Mouse (Mus musculus): ENCODE data around the gene Shroom4. TPM values are rescaled to one million over a fixed set of nuclear protein-coding genes. Genes with fewer than 3 reads are reported as not detected.
A peak's percentile ranks its signal among the peaks of the same experiment; 100 is the strongest.

Gene Shroom4
- total and polyA plus RNA-seq, 2 experiments: 0.29 to 0.74 TPM

- Histone ChIP-seq H3K4me3 (ENCODE audit: insufficient read depth, low read depth, low read length) (no peak overlapping the region), H3K36me3 (ENCODE audit: control insufficient read depth, insufficient read depth, low read length) (no peaks in the 10 kb centered on the region), H3K79me2 (ENCODE audit: control insufficient read depth, insufficient read depth, low read length) (no peaks in the 10 kb centered on the region), H3K4me1 (ENCODE audit: control insufficient read depth, insufficient read depth, low read length) (no peaks in the 10 kb centered on the region), H3K27me3 (ENCODE audit: control insufficient read depth, insufficient read depth, low read length) (no peaks in the 10 kb centered on the region), H3K9ac (ENCODE audit: low read depth, low read length) (no peak overlapping the region), H3K27ac (replicated peaks; ENCODE audit: insufficient read depth, low read depth, low read length) (no peak overlapping the region; the same call in 1 of the 2 replicates)
- DNase-seq (ENCODE audit: extremely low read depth, low read depth, low spot score): no peak
- 59% methylated on average over 1 of the region's 1 CpGs for WGBS
- TF ChIP-seq POLR2A (IDR thresholded peaks at IDR 0.05; ENCODE audit: extremely low read depth, insufficient read depth, low read length) (no peak), CTCF (IDR thresholded peaks at IDR 0.05; ENCODE audit: low read depth, low read length) (no peak)
These were observed 461 bp upstream of the Shroom4 start for GRCm38 (mm10) chrX:6399193-6399592.

DNA sequence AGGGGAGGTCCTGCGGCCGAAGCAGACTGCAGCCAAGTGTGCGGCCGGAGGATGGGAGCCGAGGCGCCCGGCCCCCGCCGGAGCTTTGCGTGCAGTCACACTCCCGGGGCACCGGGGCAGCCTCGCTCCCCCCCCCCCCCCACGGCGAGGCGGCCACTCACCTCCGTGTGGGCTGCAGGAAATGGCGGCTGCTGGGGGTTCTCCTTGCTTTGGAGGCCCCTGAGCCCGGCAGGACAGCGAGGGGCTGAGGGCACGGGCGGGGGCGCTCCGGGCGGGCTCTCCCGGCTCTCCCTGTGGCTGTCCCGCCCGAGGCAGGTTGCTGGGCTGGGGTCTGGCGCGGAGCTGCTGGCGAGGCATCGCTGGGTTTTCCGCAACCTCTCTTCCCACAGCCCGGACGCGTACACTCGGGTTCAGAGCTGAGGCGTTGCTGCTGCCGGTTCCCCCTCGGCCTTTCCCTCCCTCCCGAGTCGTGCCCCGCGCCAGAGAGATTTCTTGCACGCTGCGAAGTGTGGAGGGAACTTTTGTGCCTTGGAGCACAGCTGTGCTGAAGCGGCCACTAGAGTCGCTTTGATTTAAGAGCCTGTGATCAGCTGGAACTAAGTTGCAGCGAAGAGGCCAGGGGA lies 855 bp downstream of the Shroom4 start:
- Histone ChIP-seq H3K27ac (replicated peaks; ENCODE audit: insufficient read depth, low read depth, low read length) (no peak overlapping the region), H3K4me3 (ENCODE audit: insufficient read depth, low read depth, low read length) (peak overlapping the region; percentile 76), H3K27me3 (ENCODE audit: control insufficient read depth, insufficient read depth, low read length) (no peaks in the 10 kb centered on the region), H3K79me2 (ENCODE audit: control insufficient read depth, insufficient read depth, low read length) (no peaks in the 10 kb centered on the region), H3K36me3 (ENCODE audit: control insufficient read depth, insufficient read depth, low read length) (no peaks in the 10 kb centered on the region), H3K9ac (ENCODE audit: low read depth, low read length) (peak overlapping the region; percentile 70), H3K4me1 (ENCODE audit: control insufficient read depth, insufficient read depth, low read length) (no peaks in the 10 kb centered on the region)
- TF ChIP-seq CTCF (IDR thresholded peaks at IDR 0.05; ENCODE audit: low read depth, low read length) (no peak), POLR2A (IDR thresholded peaks at IDR 0.05; ENCODE audit: extremely low read depth, insufficient read depth, low read length) (no peak)
- DNase-seq (ENCODE audit: extremely low read depth, low read depth, low spot score): no peak
- under 1% methylated on average over 34 of the region's 49 CpGs for WGBS

DNA sequence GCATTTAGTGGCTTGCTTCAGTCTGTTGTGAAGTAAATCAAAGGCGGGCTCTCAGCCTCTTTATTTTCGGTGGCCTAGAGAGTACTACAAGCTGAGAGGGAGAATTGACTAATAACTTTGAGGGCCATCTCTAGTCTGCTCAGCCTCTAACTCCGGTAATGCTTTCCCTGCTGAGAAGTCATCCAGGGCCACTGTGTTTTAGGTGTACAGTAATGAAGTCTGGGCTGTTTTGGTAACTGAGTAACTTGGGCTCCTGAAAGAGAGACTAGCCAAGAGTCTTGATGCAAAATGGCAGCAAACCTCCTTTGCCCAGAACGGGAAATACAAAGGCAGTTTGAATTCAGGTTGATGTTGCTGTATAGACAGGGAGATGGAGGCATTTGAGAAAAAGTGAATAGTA lies 3.3 kb downstream of the Shroom4 start:
- WGBS: 91% methylated on average over 4 of the region's 4 CpGs

DNA sequence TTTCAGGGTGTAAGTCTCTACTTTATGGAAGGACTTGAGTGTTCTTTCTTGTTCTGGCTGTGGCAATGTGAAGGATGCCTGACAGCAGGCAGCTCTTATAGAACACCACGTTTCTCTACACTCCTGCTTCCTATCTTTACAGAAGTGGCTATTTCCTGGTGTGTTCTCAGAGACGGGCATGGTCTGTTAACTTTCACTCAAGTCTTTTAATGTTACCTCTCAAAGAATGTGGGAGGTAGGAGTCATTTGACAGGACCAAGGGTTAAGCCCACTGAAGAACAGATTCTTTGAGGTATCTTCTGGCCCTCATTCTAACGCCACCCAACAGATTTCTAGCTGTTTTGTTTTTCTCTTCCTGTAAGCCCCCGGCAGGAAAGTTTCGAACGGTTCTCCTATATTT lies 9.5 kb downstream of the Shroom4 start:
- H3K79me2 ChIP-seq (ENCODE audit: control insufficient read depth, insufficient read depth, low read length): no peaks in the 10 kb centered on the region
- H3K27ac ChIP-seq (replicated peaks; ENCODE audit: insufficient read depth, low read depth, low read length): no peak overlapping the region
- H3K27me3 ChIP-seq (ENCODE audit: control insufficient read depth, insufficient read depth, low read length): no peaks in the 10 kb centered on the region
- H3K4me1 ChIP-seq (ENCODE audit: control insufficient read depth, insufficient read depth, low read length): no peaks in the 10 kb centered on the region
- no peak overlapping the region for H3K9ac ChIP-seq (ENCODE audit: low read depth, low read length)
- no peak for DNase-seq (ENCODE audit: extremely low read depth, low read depth, low spot score)
- 72% methylated on average over 6 of the region's 6 CpGs for WGBS
- no peak overlapping the region for H3K4me3 ChIP-seq (ENCODE audit: insufficient read depth, low read depth, low read length)
- H3K36me3 ChIP-seq (ENCODE audit: control insufficient read depth, insufficient read depth, low read length): no peaks in the 10 kb centered on the region
- TF ChIP-seq CTCF (IDR thresholded peaks at IDR 0.05; ENCODE audit: low read depth, low read length) (no peak), POLR2A (IDR thresholded peaks at IDR 0.05; ENCODE audit: extremely low read depth, insufficient read depth, low read length) (no peak)

More for the DNA sequence above, 3.3 kb downstream of the Shroom4 start:
- Histone ChIP-seq H3K27ac (replicated peaks; ENCODE audit: insufficient read depth, low read depth, low read length) (no peak overlapping the region), H3K4me1 (ENCODE audit: control insufficient read depth, insufficient read depth, low read length) (no peaks in the 10 kb centered on the region), H3K4me3 (ENCODE audit: insufficient read depth, low read depth, low read length) (no peak overlapping the region), H3K79me2 (ENCODE audit: control insufficient read depth, insufficient read depth, low read length) (no peaks in the 10 kb centered on the region), H3K9ac (ENCODE audit: low read depth, low read length) (no peak overlapping the region), H3K36me3 (ENCODE audit: control insufficient read depth, insufficient read depth, low read length) (no peaks in the 10 kb centered on the region), H3K27me3 (ENCODE audit: control insufficient read depth, insufficient read depth, low read length) (no peaks in the 10 kb centered on the region)
- DNase-seq (ENCODE audit: extremely low read depth, low read depth, low spot score): no peak
- TF ChIP-seq POLR2A (IDR thresholded peaks at IDR 0.05; ENCODE audit: extremely low read depth, insufficient read depth, low read length) (no peak), CTCF (IDR thresholded peaks at IDR 0.05; ENCODE audit: low read depth, low read length) (no peak)

DNA sequence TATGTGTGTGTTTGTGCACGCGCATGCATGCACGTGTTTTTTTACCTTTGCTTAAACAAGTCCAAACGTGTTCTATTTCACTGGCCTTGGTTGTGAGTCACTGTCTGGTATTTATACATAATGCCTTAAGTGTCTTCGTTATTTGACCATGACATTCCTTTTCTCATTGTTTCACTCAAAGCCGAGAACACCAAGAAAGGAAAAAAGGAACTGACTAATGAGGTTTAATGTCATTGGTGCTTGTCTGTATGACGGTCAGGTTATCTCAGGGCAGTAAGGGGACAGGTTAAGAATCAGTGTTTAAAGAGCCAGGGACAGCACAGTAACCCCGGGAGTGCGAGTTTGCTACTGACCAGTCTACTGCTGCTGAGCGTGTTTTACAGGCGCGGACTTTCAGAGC lies 15.8 kb downstream of the Shroom4 start:
- Histone ChIP-seq H3K4me1 (ENCODE audit: control insufficient read depth, insufficient read depth, low read length) (no peaks in the 10 kb centered on the region; the same call in 1 of the 2 replicates), H3K9ac (ENCODE audit: low read depth, low read length) (no peak overlapping the region), H3K4me3 (ENCODE audit: insufficient read depth, low read depth, low read length) (no peak overlapping the region), H3K36me3 (ENCODE audit: control insufficient read depth, insufficient read depth, low read length) (no peaks in the 10 kb centered on the region), H3K27me3 (ENCODE audit: control insufficient read depth, insufficient read depth, low read length) (no peaks in the 10 kb centered on the region), H3K79me2 (ENCODE audit: control insufficient read depth, insufficient read depth, low read length) (no peaks in the 10 kb centered on the region), H3K27ac (replicated peaks; ENCODE audit: insufficient read depth, low read depth, low read length) (no peak overlapping the region)
- TF ChIP-seq POLR2A (IDR thresholded peaks at IDR 0.05; ENCODE audit: extremely low read depth, insufficient read depth, low read length): no peak
- no peak for TF ChIP-seq CTCF (IDR thresholded peaks at IDR 0.05; ENCODE audit: low read depth, low read length)
- no peak for DNase-seq (ENCODE audit: extremely low read depth, low read depth, low spot score)
- 77% methylated on average over 12 of the region's 12 CpGs for WGBS

- DNase-seq (ENCODE audit: extremely low read depth, low read depth, low spot score): no peak
- TF ChIP-seq POLR2A (IDR thresholded peaks at IDR 0.05; ENCODE audit: extremely low read depth, insufficient read depth, low read length) (no peak), CTCF (IDR thresholded peaks at IDR 0.05; ENCODE audit: low read depth, low read length) (no peak)
- 86% methylated on average over 5 of the region's 5 CpGs for WGBS
These were observed 16.3 kb downstream of the Shroom4 start for GRCm38 (mm10) chrX:6415936-6416335.

More at GRCm38 (mm10) chrX:6415936-6416335, 16.3 kb downstream of the Shroom4 start:
- Histone ChIP-seq H3K27ac (replicated peaks; ENCODE audit: insufficient read depth, low read depth, low read length) (no peak overlapping the region), H3K9ac (ENCODE audit: low read depth, low read length) (no peak overlapping the region), H3K4me3 (ENCODE audit: insufficient read depth, low read depth, low read length) (no peak overlapping the region), H3K27me3 (ENCODE audit: control insufficient read depth, insufficient read depth, low read length) (no peaks in the 10 kb centered on the region), H3K36me3 (ENCODE audit: control insufficient read depth, insufficient read depth, low read length) (no peaks in the 10 kb centered on the region), H3K79me2 (ENCODE audit: control insufficient read depth, insufficient read depth, low read length) (no peaks in the 10 kb centered on the region), H3K4me1 (ENCODE audit: control insufficient read depth, insufficient read depth, low read length) (no peaks in the 10 kb centered on the region; the same call in 1 of the 2 replicates)
